In the genomic region with DNA sequence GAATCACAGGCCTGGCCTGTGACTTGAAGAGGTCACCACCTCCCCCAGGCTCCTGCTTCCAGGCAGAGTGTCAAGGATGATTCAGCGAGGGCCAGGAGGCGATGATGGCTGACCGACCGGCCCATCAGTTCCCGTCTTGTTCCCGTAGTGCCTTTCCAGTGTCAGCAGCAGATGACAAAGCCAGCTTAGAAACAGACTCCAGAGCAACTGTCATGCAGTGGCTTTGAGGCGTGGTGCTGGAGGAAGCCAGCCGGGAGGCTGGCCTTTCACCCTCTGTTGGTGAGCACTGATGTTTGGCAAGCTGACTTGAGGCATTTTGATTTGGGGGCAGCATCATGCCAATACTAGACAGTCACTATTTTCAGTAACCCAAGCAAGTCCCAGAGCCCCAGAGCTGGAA, we compare ENCODE assay signal across 8 mouse cellular contexts. TPM values are rescaled to one million over a fixed set of nuclear protein-coding genes. Genes with fewer than 3 reads are reported as not detected.
DNase-seq lines count a peak whose midpoint lies in the region; ATAC-seq and TF ChIP-seq lines count a peak whose summit lies in the region.

No protein-coding gene starts in this region.

- peak overlapping the region; percentile 85 for H3K27ac ChIP-seq in hindbrain, embryonic 11.5 days (ENCODE audit: low read depth, low read length)
- no peak overlapping the region for H3K27ac ChIP-seq in midbrain, postnatal 0 days (ENCODE audit: low read depth, low read length)

- H3K9ac ChIP-seq in hindbrain, embryonic 11.5 days (ENCODE audit: low read depth, low read length), result no peak overlapping the region
- no peak overlapping the region; the same call in 1 of the 2 replicates for H3K9ac ChIP-seq in midbrain, postnatal 0 days (replicated peaks; ENCODE audit: low read length, poor library complexity, severe bottlenecking)

- peaks cover 2% of the 10 kb centered on the region; the same call in 1 of the 2 replicates for H3K36me3 ChIP-seq in hindbrain, embryonic 11.5 days (ENCODE audit: control insufficient read depth, insufficient read depth, low read length)
- H3K36me3 ChIP-seq in midbrain, postnatal 0 days (ENCODE audit: insufficient read depth, low read length), result no peaks in the 10 kb centered on the region

- no peaks in the 10 kb centered on the region for H3K9me3 ChIP-seq in hindbrain, embryonic 11.5 days (ENCODE audit: control insufficient read depth, low read length)
- no peaks in the 10 kb centered on the region for H3K9me3 ChIP-seq in midbrain, postnatal 0 days (ENCODE audit: low read length)

- no peaks in the 10 kb centered on the region for H3K27me3 ChIP-seq in hindbrain, embryonic 11.5 days (ENCODE audit: control insufficient read depth, insufficient read depth, low read length)
- H3K27me3 ChIP-seq in midbrain, postnatal 0 days (ENCODE audit: insufficient read depth, low read length), result no peaks in the 10 kb centered on the region

- ATAC-seq in hindbrain, embryonic 11.5 days (ENCODE audit: low FRiP score), result peak; percentile 10; the same call in 1 of the 2 replicates
- no peak for ATAC-seq in midbrain, postnatal 0 days (ENCODE audit: low FRiP score)

- no peak overlapping the region for H3K4me3 ChIP-seq in hindbrain, embryonic 11.5 days (ENCODE audit: low read depth, low read length)
- no peak overlapping the region for H3K4me3 ChIP-seq in midbrain, postnatal 0 days (ENCODE audit: low read depth, low read length)

- TF ChIP-seq CTCF in midbrain, postnatal 0 days (IDR thresholded peaks at IDR 0.05), result no peak

- peak overlapping the region; percentile 30 for H3K4me2 ChIP-seq in hindbrain, embryonic 11.5 days (replicated peaks; ENCODE audit: low read depth, low read length)
- peak overlapping the region; percentile 92 for H3K4me2 ChIP-seq in midbrain, postnatal 0 days (ENCODE audit: low read depth, low read length, poor library complexity, severe bottlenecking)

- DNase-seq in gastrocnemius, adult 18-20 months (ENCODE audit: low spot score), result peak; percentile 47
- no peak for DNase-seq in gastrocnemius, postnatal 4 days (ENCODE audit: low spot score in 2 of 2)
- peak; percentile 15 for DNase-seq in urinary bladder, postnatal 25 days (ENCODE audit: low spot score)
- DNase-seq in urinary bladder, adult 18-20 months (ENCODE audit: low spot score in 2 of 2), result no peak
- peak; percentile 61 for DNase-seq in hindbrain, embryonic 11.5 days (ENCODE audit: low spot score)
- peak; percentile 61 for DNase-seq in midbrain, postnatal 0 days (ENCODE audit: low spot score)
- DNase-seq in spleen, postnatal 36 days (ENCODE audit: low spot score in 2 of 2), result no peak
- DNase-seq in right cerebral cortex, postnatal 36 days (ENCODE audit: low spot score in 2 of 2), result no peak

- 13% methylated on average over 8 of the region's 8 CpGs for WGBS in hindbrain, embryonic 11.5 days
- WGBS in midbrain, postnatal 0 days, result 18% methylated on average over 8 of the region's 8 CpGs

- H3K4me1 ChIP-seq in hindbrain, embryonic 11.5 days (replicated peaks; ENCODE audit: control insufficient read depth, insufficient read depth, low read length), result peaks cover 62% of the 10 kb centered on the region
- peaks cover 53% of the 10 kb centered on the region for H3K4me1 ChIP-seq in midbrain, postnatal 0 days (ENCODE audit: insufficient read depth, low read length)

RNA-seq across cellular contexts. Expression of a gene that starts 6.3 kb away (rescaled TPM):
- total RNA-seq in gastrocnemius, adult 18-20 months (2021), result 1 to 10 TPM; 7.1 TPM
- total RNA-seq in gastrocnemius, postnatal 4 days (2021), result 10 to 100 TPM; 35.0 to 47.8 TPM
- polyA plus RNA-seq in hindbrain, embryonic 11.5 days (2014; fragmentation: Nextera tagmentation; extraction: Ambion mirVana), result 33.7 and 36.7 TPM in 2 replicates
- 82.2 and 94.9 TPM in 2 replicates for total RNA-seq in midbrain, postnatal 0 days (2014; rRNA removed)
- polyA plus RNA-seq in midbrain, postnatal 0 days (2015; fragmentation: Nextera tagmentation; extraction: Ambion mirVana), result 20.2 and 21.8 TPM in 2 replicates

Comparison
In these comparisons a context has a peak if more than half of its experiments do, and no peak if none do; other contexts are left out.
1. DNase-seq: peak in gastrocnemius, adult 18-20 months (single experiment), urinary bladder, postnatal 25 days (single experiment), hindbrain, embryonic 11.5 days (single experiment) and midbrain, postnatal 0 days (single experiment); none in gastrocnemius, postnatal 4 days (0 of 2), urinary bladder, adult 18-20 months (0 of 2), spleen, postnatal 36 days (0 of 2) and right cerebral cortex, postnatal 36 days (0 of 2).
2. RNA of a gene that starts 6.3 kb away (total RNA-seq): 82.2 to 94.9 TPM in midbrain, postnatal 0 days and 35.0 to 47.8 TPM in gastrocnemius, postnatal 4 days; 7.1 TPM in gastrocnemius, adult 18-20 months; every median in the first group is over 4 times any median in the second.